Mouse (Mus musculus): Measurements from ENCODE around the gene Gm49358.

Gm49358 gene

DNA sequence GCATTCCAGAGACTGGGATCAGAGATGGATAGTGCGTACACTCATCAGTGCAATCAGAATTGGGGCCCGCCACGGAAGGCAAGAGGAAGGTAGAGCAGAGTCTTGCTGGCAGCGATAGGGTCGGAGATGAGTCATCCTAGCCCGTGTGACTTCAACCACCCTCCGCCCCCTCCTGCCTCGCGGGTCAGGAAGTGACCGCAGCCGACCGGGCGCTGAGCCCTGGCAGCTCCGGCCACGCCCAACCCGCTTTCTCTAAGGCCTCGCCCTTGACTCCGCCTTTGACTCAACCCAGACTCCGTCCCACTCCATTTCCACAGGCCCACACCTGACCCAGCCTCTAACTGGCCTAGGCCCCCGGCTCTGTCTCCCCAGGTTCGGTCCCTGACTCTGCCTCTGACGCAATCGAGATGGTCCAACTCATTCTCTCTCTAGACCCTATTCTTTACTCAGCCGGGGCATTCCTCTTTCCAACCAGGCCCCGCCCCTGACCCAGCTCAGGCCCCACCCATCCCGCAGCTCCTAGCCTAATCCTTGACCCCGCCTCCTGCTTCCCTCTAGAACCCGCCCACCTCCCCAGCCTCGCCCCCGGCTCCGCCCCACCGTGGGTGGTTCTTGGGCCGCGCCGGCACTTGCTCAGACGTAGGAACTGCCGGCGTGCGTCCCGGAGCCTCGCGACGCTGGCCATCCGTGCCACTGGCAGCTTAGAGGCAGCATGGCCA lies 14.8 kb downstream of the Gm49358 start, which contains the start of gene Nt5dc3:
Nt5dc3 (plus strand) TSS at position 608 of the 719 bp plus-strand sequence.
- peak; percentile 94 for DNase-seq (ENCODE audit: low spot score)

DNA sequence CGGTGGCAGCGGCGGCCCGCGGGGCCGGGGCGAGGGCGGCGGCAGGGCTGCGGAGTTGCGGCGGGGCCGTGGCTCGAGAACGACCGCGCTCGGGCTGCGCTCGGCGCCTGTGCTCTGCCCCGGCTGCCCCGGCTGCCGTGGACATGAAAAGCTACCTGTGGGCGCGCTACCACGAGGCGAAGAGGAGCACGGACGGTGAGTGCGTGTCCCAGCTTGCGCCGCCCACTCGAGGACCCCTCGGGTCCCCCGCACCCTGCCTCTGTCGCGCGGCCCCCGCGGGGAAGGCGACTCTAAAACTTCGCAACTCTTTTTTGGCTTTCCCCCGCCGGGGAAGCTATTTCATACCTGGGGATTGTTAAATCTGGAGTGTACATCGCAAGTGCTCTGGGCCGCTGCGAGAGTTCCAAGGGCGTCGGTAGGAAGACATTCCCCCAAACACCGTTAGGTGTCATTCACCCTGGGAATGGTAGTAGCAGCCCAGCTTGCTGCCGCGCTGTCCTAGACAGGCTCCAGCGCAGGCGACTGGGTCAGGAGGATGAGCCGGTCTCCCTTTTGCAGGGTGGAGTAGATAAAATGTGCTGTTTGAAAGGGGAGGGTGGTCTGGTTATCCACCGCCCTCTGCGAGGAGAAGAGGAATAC lies 15.5 kb downstream of the Gm49358 start:
- peak; percentile 37 for DNase-seq (ENCODE audit: low spot score)

DNA sequence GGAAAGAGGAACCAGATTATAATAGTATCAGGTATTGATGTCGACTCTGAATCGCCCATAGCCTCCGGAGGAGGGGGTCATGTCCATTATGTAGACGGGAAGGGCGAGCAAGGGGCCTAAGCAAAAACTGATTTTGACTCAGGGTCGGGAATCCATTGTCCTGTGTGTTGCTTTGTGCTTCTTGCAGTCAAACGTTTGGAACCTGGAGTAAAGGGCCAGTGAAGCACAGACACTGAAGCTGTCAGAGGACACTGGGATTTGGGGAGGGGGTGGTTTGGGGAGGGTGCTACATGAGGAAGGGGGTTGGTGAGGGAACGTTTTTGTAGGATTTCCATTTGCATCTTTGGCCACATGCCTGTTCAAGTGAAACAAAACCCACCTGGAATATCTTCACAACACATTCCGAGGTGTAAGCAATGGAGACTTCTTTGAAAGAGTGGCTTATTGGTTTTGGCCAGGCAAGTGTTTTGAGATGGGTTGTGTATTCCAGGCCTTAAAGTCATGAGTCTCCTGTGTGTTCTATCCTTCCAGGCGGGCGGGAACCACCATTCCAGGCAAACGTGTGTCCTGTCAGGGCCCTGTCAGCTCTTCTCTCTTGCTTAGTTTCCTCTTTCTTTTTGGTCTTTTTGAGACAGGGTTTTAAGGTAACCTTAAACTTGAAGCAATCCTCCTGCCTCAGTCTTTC lies 16.2 kb downstream of the Gm49358 start:
- DNase-seq (ENCODE audit: low spot score), result no peak

DNA sequence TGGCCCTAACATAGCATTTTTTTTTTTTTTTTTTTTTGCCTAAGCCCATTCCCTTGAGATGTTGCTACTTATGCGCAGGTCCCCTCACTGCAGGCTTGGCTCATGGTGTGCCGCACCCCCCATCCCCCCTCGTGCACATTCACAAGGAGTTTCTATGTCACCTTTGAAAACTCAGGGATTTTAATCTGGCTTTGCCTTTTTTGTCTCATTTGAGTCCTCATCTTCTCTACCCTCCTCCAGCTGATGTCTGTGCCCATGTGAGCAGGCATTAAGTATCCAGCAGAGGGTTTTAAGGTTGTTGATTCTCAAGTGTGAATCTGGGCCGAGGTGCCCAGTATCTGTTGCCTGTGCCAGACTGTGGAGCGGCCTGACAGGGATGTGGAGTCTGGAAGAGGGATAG lies 17.9 kb downstream of the Gm49358 start:
- no peak for DNase-seq (ENCODE audit: low spot score)

DNA sequence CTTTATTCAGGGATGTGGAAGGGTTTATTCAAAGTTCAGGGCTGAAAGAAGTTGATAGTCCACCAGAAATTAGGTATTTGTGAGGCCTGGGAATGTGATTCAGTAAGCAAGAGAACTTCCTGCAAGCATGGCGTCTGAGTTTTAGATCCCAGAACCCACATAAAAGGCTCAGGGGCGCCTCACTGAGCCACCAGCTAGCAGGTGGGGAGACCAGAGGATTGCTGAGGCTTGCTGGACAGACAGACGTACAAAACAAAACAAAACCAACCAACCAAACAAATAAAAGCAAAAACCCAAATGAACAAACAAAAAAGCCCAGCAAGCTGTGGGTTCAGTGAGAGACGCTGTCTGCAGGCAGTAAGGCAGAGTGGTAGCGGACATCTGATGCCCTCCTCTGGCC lies 18.9 kb downstream of the Gm49358 start:
- no peak for DNase-seq (ENCODE audit: low spot score)

DNA sequence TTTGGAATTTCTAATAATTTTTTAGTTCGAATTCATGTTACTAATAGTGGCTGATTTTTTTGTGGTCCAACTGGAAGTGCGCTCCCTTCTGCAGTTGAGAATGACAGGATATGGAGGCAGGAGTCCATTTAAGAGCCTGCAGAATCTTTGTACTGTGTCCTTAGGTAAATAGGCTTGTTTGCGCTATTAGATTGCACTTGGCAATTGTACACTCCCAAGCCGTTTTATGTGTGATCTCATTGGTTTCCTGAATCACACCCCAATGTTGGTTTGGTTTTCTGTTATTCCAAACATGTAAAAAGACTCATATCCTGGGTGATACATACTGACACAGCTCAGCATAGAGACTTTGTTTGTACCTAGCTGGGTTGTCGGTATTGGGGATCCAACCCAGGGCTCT lies 19.8 kb downstream of the Gm49358 start:
- no peak for DNase-seq (ENCODE audit: low spot score)

DNA sequence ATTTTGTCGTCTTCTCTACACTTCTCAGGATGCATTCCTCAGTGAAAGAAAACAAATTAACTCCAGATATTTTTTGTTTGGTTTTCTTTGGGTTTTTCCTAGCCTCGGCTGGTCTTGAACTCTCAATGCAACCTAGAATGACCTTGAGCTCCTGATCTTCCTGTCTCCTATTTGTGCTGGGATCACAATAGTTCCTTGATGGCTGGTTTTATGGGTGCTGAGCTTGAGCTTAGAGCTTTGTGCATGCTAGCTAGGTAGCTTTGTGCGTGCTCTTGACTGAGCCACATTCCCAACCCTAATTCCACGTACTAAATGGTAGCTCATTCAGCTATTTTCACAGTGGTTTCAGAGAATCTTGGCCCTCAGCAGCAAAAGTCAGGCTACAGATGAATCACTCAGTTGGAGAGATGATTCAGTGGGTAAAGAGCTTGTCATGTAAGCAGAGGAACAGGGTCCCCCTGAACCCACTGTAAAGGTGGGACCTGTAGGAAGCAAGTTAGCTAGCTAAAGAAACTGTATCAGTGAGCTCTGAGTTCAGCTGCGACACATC lies 20.4 kb downstream of the Gm49358 start:
- no peak for DNase-seq (ENCODE audit: low spot score)

DNA sequence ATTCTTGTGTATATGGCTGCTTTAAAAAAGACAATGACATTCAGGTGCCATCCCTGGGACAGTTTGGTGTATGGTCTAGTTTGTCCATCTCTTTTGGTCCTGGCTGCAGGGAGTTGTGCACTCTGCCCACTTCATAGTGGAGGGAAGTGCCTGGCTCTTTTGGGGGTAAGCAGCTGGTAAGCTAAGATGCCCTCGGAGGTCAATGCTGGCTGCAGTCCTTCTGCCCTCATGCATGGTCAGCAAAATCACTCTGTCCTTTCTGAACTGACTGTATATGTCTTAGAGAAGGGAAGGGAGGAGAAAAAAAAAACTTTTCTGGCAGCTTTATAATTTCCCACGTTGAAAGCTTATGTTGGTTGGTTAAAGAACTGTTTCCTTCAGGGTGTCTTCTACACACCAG lies 21.6 kb downstream of the Gm49358 start:
- no peak for DNase-seq (ENCODE audit: low spot score)

DNA sequence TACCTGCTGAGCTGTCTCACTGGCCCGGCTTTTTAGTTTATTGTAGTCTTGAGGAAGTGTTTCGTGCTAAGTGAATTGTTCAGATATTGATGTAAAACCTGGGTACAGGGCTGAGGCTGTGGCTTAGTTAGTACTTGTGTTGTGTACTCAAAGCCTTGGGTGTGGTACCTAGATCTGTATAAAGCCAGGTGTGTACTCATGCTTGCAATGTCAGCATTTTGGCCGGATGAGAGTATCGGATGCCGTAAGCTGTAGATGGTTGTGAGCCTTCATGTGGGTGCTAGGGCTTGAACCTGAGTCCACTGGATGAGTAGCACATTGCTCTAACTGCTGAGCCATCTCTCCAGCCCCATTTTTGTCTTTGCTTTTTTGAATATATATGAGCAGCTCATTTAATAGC lies 22.3 kb downstream of the Gm49358 start:
- no peak for DNase-seq (ENCODE audit: low spot score)

DNA sequence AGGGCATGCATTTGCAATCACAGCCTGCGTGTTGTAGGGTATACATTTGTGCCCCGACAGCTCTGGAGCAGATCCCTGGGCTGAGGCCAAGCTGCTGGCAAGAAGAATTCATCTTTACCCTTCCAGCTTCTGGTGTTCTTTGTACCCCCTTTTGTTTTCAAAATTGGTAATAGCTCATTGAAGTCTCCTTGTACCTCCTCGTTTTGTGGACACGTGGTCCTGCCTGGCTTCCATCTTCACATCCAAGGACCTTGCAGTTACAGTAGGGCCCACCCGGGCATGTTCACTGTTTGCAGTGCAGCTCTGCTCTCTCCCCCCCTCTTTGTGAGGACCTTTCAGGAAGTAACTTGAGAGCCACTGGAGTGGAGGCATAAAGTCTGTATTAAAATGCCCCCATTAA lies 24.4 kb downstream of the Gm49358 start:
- no peak for DNase-seq (ENCODE audit: low spot score)

DNA sequence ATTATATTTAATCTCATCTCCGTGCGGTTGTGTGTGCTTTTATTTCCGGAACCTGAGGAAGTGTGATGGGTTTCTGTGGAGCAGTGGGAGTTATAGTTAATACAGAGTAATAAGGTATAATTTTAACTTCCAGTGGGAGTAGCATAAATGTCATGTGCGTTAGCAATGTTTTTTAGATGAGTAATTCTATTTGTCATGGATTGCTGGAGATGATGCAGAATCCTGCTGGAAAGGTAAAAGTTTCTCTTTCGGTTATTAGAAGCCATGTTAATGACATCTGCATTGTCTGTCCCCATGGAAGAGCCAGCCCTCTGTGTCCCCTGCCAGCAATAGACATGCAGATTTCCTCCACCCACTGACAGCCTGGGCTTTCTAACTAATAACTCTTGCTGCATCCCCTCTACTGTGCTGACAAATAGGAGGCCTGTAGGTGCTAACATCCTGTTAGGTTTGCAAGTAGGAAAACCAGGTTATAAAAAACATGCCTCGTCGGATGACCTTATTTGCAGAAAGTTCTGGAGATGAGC lies 25.4 kb downstream of the Gm49358 start:
- peak; percentile 40 for DNase-seq (ENCODE audit: low spot score)

DNA sequence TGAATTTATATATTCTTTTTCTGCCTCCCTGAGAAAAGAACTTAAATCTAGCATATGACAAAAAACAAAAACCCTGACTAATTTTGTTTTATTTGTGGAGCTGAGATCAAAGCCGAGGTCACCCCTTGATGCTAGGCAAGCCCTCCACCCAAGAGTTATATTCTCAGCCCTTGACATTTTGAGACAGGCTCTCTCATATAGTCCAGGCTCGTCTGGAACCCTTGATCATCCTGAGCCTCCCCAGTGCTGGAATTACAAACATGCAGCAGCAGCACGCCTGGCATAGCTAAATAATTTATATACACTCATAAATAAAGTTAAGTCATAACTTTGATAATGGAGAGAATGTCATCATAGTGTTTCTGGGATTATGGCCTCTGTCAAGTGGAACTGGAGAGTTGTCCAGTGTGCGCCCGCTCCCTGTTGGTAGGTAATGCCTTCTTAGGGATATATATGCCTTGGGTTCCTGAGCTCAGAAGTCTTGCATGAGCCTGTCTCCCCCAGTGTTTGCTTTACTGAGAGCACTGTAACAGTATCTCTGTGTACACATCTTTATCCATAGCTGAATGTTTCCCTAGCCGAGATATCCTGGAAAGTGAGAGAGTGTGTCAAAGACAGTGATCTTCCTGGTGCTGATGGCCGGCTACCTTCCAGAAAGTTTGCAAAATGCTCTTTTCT lies 27.9 kb downstream of the Gm49358 start:
- no peak for DNase-seq (ENCODE audit: low spot score)

DNA sequence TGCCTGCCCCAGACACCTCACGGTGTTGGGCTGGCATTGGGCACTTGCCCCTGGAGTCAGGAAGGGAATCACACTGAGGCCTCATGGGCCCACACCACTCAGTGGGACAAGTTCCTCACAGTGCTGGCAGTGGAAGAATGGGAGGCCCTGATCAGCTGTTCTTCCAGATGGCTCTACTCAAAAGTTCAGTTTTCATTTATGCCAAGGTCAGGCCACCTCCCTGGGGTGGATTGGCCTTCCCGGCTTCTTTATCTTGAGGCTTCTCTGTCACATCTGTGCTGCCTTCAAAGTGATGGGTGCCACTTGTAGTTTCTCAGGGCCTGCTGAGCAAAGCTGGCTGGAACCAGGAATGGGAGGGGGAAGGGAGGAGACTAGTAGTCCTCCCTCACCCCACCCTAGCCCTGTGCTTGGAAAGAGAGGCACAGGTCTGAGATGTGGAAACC lies 29.8 kb downstream of the Gm49358 start:
- no peak for DNase-seq (ENCODE audit: low spot score)

DNA sequence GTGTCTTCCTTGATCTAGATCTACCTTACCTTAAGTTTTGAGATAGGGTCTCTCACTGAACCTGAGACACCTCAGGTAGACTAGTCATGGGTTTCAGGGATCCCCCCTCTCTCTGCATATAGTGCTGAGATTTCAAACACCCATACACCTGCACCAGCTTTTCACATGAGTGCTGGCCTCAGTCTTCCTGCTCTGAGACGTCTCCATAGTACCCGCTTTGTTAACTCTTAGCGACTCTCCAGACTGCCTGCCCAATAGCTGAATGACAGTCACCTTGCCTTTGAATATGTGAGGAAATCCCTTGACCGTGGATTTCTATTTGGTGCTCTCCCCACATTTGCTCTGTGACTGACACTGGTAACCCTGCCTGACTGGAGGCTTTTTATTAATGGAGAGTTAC lies 30.4 kb downstream of the Gm49358 start:
- DNase-seq (ENCODE audit: low spot score), result no peak

DNA sequence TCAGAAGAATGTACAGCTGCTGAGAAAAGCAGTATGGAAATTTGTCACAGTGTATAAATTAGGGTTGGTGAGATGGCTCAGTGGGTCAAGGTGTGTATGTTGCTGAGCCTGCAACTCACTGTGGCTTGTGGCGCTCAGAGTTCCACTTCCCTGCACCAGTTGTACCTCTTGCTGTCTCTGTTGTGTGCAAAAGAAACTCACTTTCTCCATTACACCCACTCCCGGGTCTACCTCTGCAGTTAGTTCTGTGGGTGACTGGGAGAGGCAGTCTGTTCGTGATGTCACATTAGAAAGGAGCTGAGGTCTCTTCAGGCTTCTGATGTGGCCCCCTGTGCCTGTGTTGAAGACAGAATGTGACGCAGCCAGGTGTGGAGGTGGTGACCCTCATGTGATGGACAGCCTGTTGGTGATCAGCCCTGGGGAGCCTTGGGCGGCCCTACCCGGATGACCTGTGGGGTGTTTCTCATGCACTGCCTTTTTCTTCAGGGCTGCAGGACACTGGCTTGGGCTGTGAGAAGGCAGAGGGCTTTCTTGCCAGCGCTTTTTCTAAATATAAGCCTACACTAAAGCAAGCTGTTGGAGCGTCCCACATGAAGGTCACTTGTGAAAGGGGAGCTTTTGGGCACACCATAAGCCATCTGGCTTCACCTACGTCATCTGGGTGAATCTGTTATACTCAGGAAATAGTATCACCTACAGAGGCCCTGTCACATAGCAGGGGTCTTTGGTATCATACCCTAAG lies 31.2 kb downstream of the Gm49358 start:
- DNase-seq (ENCODE audit: low spot score), result no peak

DNA sequence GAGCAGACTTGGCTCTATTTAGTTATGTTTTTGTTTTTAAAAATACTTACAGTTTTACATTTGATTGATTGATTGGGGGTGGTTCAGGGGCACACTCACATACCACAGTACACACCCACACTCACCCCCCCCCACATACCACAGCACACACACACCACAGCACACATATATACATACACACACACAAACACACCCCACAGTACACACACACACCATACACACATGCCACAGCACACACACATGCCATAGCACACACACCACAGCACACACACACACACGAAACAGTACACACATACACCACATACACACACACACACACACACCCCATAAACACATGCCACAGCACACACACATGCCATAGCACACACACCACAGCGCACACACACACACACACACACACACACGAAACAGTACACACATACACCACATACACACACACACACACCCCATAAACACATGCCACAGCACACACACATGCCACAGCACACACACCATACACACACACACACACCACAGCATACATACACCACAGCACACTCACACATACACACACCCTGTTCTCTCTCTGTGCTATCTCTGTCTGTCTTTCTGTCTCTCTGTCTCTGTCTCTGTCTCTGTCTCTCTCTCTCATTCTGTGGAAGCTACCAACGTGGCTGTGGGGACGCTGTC lies 32.4 kb downstream of the Gm49358 start:
- no peak for DNase-seq (ENCODE audit: low spot score)

DNA sequence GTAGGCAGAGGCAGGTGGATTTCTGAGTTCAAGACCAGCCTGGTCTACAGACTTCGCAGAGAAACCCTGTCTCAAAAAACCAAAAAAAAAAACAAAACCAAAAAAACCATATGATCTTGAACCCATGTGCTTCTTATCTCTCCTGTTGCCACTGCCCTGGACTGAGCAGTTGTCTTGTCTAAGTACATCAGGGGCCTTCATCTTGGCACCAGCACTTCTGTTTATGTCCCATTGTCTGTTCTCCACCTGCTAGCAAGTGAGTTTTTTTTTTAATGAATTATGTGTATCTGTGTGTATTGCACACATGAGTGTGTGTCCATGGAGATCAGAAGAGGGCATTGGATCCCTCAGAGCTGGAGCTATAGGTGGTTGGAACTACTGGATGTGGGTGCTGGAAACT lies 43.6 kb downstream of the Gm49358 start:
- DNase-seq (ENCODE audit: low spot score), result no peak

DNA sequence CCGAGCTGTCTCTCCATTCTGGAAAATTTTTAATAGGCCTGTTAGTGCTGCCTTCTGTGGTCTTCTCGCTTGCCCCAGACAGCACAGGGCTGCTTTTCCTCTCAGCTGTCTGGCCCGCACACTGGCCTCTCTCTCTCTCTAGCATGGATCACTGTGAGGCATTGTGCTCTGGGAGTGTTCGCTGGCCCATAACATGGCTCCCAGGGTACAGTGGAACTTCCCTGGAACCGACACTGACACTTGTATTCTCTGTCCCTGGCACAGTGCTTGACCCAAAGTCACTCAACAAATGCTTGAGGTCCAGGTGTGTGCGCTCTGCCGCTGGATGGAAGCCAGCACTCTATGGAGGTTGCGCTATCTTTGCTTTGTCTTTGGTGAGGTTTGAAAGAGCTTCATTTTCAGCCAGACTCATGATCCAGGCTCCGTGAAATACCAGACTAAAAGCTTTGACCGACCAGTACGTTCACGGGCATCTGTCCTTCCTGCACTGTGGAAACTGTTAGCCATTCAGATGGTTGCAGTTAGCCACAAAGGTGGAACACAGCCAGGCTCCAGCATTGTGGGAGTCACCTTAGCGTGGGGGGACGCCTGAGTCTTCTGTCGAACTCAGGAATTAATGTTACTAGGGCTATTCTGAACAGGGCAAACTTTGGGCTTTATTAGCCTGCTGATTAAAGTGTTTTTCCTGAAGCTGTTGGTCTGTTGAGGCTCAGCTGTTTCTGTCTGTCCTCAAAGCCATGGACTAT lies 44.4 kb downstream of the Gm49358 start:
- no peak for DNase-seq (ENCODE audit: low spot score)

DNA sequence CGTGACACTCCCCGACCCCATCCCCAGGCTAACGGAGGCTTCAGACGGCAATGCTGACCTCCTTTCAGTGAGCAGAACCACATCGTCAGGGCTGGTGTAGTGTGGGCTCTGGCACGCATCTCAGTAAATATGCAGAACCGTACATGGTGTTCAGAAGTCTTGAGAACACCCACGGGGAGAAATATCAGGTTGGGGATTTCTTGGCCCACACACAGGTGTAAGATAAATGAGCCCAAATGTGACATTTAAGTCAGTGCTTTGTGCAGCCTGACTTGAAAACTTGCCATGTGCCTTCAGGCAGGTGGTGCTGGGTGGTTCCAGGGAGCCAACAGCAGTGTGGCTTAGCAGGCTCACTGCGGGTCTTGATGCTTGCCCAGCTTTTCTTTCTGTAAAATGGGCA lies 46.2 kb downstream of the Gm49358 start:
- peak; percentile 47 for DNase-seq (ENCODE audit: low spot score)

DNA sequence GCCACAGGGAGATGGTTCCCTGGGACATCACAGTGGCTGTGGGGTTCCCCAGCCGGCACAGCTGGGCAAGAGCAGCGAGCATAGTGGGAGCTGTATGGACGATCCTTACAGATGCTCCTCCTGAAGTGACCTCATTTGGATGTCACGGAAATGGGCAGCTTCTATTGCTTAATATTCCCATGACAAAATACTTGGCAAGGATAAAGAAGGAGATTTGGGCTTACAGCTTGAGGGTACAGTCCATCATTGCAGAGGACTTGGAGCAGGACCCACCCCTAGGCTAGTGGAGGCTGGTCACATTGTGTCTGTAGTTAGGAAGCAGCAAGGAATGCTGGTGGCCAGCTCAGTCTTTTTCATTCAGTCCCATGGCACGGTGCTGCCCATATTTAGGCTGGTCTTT lies 46.8 kb downstream of the Gm49358 start:
- DNase-seq (ENCODE audit: low spot score), result no peak

All from layer of hippocampus, adult 11-12 months (tissue).